Mouse (Mus musculus) forebrain, embryonic 13.5 days (tissue): ENCODE results near the gene Hist1h3a. TPM values are rescaled to one million over a fixed set of nuclear protein-coding genes. Genes with fewer than 3 reads are reported as not detected.
"Not testable (repeated sequence)": the region's sequence is repeated elsewhere in the genome, so short reads cannot be mapped to it uniquely, and the experiment has no call there.

Experiments used
- ATAC-seq: fragments of 200-750 bp; cut with Nextera tagmentation; 2 replicates; pipeline ENCODE4 v1.8.0; 2017
- H3K27ac ChIP-seq: fragments of 300-500 bp; sonication (generic); 2 replicates; pipeline ENCODE4 v1.5.1; 2015; ENCODE audit warnings: inconsistent platforms, mild to moderate bottlenecking, moderate library complexity
- H3K27me3 ChIP-seq: fragments of 300-500 bp; sonication (generic); 2 replicates; pipeline ENCODE4 v1.6.1; 2015; ENCODE audit warnings: mild to moderate bottlenecking, inconsistent platforms
- H3K36me3 ChIP-seq: fragments of 300-500 bp; sonication (generic); 2 replicates; pipeline ENCODE4 v1.6.1; 2015; ENCODE audit warnings: mild to moderate bottlenecking, inconsistent platforms; ENCODE audit not compliant: poor library complexity, severe bottlenecking
- H3K4me1 ChIP-seq: fragments of 300-500 bp; sonication (generic); 2 replicates; pipeline ENCODE4 v1.6.1; 2015; ENCODE audit warnings: inconsistent platforms
- H3K4me2 ChIP-seq: fragments of 300-500 bp; sonication (generic); 2 replicates; pipeline ENCODE4 v1.6.1; 2015; ENCODE audit warnings: inconsistent platforms, mild to moderate bottlenecking, moderate library complexity
- H3K4me3 ChIP-seq: fragments of 300-500 bp; sonication (generic); 2 replicates; pipeline ENCODE4 v1.5.1; 2015; ENCODE audit warnings: mild to moderate bottlenecking, inconsistent platforms
- H3K9ac ChIP-seq: fragments of 300-500 bp; sonication (generic); 2 replicates; pipeline ENCODE4 v1.6.1; 2015; ENCODE audit warnings: mild to moderate bottlenecking, inconsistent platforms
- H3K9me3 ChIP-seq: fragments of 300-500 bp; sonication (generic); replicated peaks from 2 replicates; pipeline ENCODE4 v1.6.1; 2016; ENCODE audit warnings: inconsistent platforms
- WGBS: fragments of 180-500 bp; shearing (Covaris S2); methylation state at CpG from one replicate; pipeline ENCODE4 v1.1.7; 2015; 5-methylcytosine and 5-hydroxymethylcytosine counted together
- polyA plus RNA-seq: library from polyadenylated mRNA; unstranded; fragments of >200 nt; fragmentation: Nextera tagmentation; extraction: Ambion mirVana; gene quantifications from 2 replicates; pipeline ENCODE4 v1.2.1, GENCODE M21; 2015

Gene Hist1h3a
- polyA plus RNA-seq, 1 experiment from 2014 or later = 6.3 TPM

GRCm38 (mm10) chr13:23738677-23739068 lies 23.5 kb downstream of the Hist1h3a start, which contains the start of gene Hist1h1c:
Gene Hist1h1c, plus strand, starts transcription at chr13:23738808.
- Histone ChIP-seq H3K4me3 (peak within 1 kb of the TSS; percentile 57), H3K36me3 (no peaks in the 10 kb centered on the region), H3K9me3 (no peaks in the 10 kb centered on the region), H3K27ac (peak within 1 kb of the TSS; percentile 98), H3K4me1 (peaks cover 20% of the 10 kb centered on the region), H3K4me2 (peak within 1 kb of the TSS; percentile 98), H3K27me3 (no peaks in the 10 kb centered on the region), H3K9ac (peak within 1 kb of the TSS; percentile 92)
- peak; percentile 97 for ATAC-seq
- WGBS = under 1% methylated on average over 38 of the region's 38 CpGs

GRCm38 (mm10) chr13:23738041-23738440 lies 24.1 kb downstream of the Hist1h3a start:
- H3K4me1 ChIP-seq = peaks cover 20% of the 10 kb centered on the region
- peak overlapping the region; percentile 98 for H3K4me2 ChIP-seq
- ATAC-seq = no peak
- H3K27me3 ChIP-seq = no peaks in the 10 kb centered on the region
- H3K9ac ChIP-seq = peak overlapping the region; percentile 92
- H3K4me3 ChIP-seq = no peak overlapping the region
- H3K27ac ChIP-seq = peak overlapping the region; percentile 98
- no peaks in the 10 kb centered on the region for H3K9me3 ChIP-seq
- 18% methylated on average over 4 of the region's 4 CpGs for WGBS
- no peaks in the 10 kb centered on the region for H3K36me3 ChIP-seq

GRCm38 (mm10) chr13:23737091-23737490 lies 25.1 kb downstream of the Hist1h3a start:
- Histone ChIP-seq H3K4me2 (no peak overlapping the region), H3K27ac (no peak overlapping the region), H3K4me3 (no peak overlapping the region), H3K27me3 (no peaks in the 10 kb centered on the region), H3K9me3 (no peaks in the 10 kb centered on the region), H3K9ac (no peak overlapping the region), H3K36me3 (no peaks in the 10 kb centered on the region), H3K4me1 (peaks cover 20% of the 10 kb centered on the region)
- WGBS = 84% methylated on average over 5 of the region's 5 CpGs
- no peak for ATAC-seq

- Histone ChIP-seq H3K27me3 (no peaks in the 10 kb centered on the region), H3K9me3 (no peaks in the 10 kb centered on the region), H3K36me3 (no peaks in the 10 kb centered on the region), H3K9ac (no peak overlapping the region), H3K4me2 (no peak overlapping the region), H3K4me1 (no peaks in the 10 kb centered on the region), H3K27ac (no peak overlapping the region), H3K4me3 (no peak overlapping the region)
- ATAC-seq = 0 out of 2 replicates have a peak, but pooled peaks have one; percentile 51
- 26% methylated on average over 8 of the region's 8 CpGs for WGBS
Observed at GRCm38 (mm10) chr13:23732156-23732804, 29.9 kb downstream of the Hist1h3a start.

- H3K36me3 ChIP-seq = no peaks in the 10 kb centered on the region
Observed at GRCm38 (mm10) chr13:23730479-23730878, 31.7 kb downstream of the Hist1h3a start.

GRCm38 (mm10) chr13:23729706-23730105 lies 32.5 kb downstream of the Hist1h3a start:
- H3K4me3 ChIP-seq = no peak overlapping the region
- no peaks in the 10 kb centered on the region for H3K4me1 ChIP-seq
- no peaks in the 10 kb centered on the region for H3K9me3 ChIP-seq
- no peaks in the 10 kb centered on the region for H3K27me3 ChIP-seq
- WGBS = 94% methylated on average over 5 of the region's 5 CpGs
- no peak overlapping the region for H3K27ac ChIP-seq
- H3K9ac ChIP-seq = no peak overlapping the region
- no peak overlapping the region for H3K4me2 ChIP-seq
- no peak for ATAC-seq
- no peaks in the 10 kb centered on the region for H3K36me3 ChIP-seq

More at GRCm38 (mm10) chr13:23730479-23730878, 31.7 kb downstream of the Hist1h3a start:
- H3K27me3 ChIP-seq = no peaks in the 10 kb centered on the region
- no peak overlapping the region for H3K4me2 ChIP-seq
- H3K9ac ChIP-seq = no peak overlapping the region
- no peaks in the 10 kb centered on the region for H3K4me1 ChIP-seq
- no peak overlapping the region for H3K4me3 ChIP-seq
- no peak for ATAC-seq
- WGBS = 62% methylated on average over 8 of the region's 8 CpGs
- H3K27ac ChIP-seq = no peak overlapping the region
- no peaks in the 10 kb centered on the region for H3K9me3 ChIP-seq

GRCm38 (mm10) chr13:23729192-23729525 lies 33.0 kb downstream of the Hist1h3a start:
- no peak overlapping the region for H3K4me3 ChIP-seq
- no peaks in the 10 kb centered on the region for H3K9me3 ChIP-seq
- H3K4me2 ChIP-seq = no peak overlapping the region
- no peak overlapping the region for H3K9ac ChIP-seq
- no peaks in the 10 kb centered on the region for H3K36me3 ChIP-seq
- no peaks in the 10 kb centered on the region for H3K27me3 ChIP-seq
- H3K27ac ChIP-seq = no peak overlapping the region
- no peak for ATAC-seq
- 93% methylated on average over 9 of the region's 9 CpGs for WGBS
- no peaks in the 10 kb centered on the region for H3K4me1 ChIP-seq

- 89% methylated on average over 18 of the region's 18 CpGs for WGBS
- Histone ChIP-seq H3K27ac (no peak overlapping the region), H3K4me3 (no peak overlapping the region), H3K9me3 (no peaks in the 10 kb centered on the region), H3K36me3 (no peaks in the 10 kb centered on the region), H3K27me3 (no peaks in the 10 kb centered on the region), H3K9ac (no peak overlapping the region), H3K4me2 (no peak overlapping the region), H3K4me1 (no peaks in the 10 kb centered on the region)
- ATAC-seq = no peak
Observed at GRCm38 (mm10) chr13:23728472-23729191, 33.6 kb downstream of the Hist1h3a start.

- Histone ChIP-seq H3K4me1 (no peaks in the 10 kb centered on the region), H3K27me3 (no peaks in the 10 kb centered on the region), H3K27ac (no peak overlapping the region), H3K9ac (no peak overlapping the region), H3K4me2 (no peak overlapping the region), H3K9me3 (no peaks in the 10 kb centered on the region), H3K4me3 (no peak overlapping the region), H3K36me3 (no peaks in the 10 kb centered on the region)
- ATAC-seq = no peak
- 38% methylated on average over 1 of the region's 1 CpGs for WGBS
Observed at GRCm38 (mm10) chr13:23725213-23725612, 37.0 kb downstream of the Hist1h3a start.

GRCm38 (mm10) chr13:23724239-23724638 lies 37.9 kb downstream of the Hist1h3a start:
- H3K9ac ChIP-seq = no peak overlapping the region
- no peak overlapping the region for H3K4me2 ChIP-seq
- H3K4me1 ChIP-seq = no peaks in the 10 kb centered on the region
- 90% methylated on average over 4 of the region's 4 CpGs for WGBS
- H3K27ac ChIP-seq = no peak overlapping the region
- ATAC-seq = no peak
- no peaks in the 10 kb centered on the region for H3K9me3 ChIP-seq
- no peaks in the 10 kb centered on the region for H3K27me3 ChIP-seq
- no peaks in the 10 kb centered on the region for H3K36me3 ChIP-seq
- H3K4me3 ChIP-seq = no peak overlapping the region

GRCm38 (mm10) chr13:23717593-23718245 lies 44.5 kb downstream of the Hist1h3a start:
- H3K4me3 ChIP-seq, H3K27me3 ChIP-seq, H3K36me3 ChIP-seq, ATAC-seq, H3K9me3 ChIP-seq, H3K27ac ChIP-seq, H3K4me2 ChIP-seq, H3K9ac ChIP-seq, H3K4me1 ChIP-seq: not testable (repeated sequence)
- WGBS = 13% methylated on average over 2 of the region's 2 CpGs

- H3K27ac ChIP-seq = no peak overlapping the region
- no peak for ATAC-seq
- H3K36me3 ChIP-seq = no peaks in the 10 kb centered on the region
- H3K4me1 ChIP-seq = no peaks in the 10 kb centered on the region
- H3K9ac ChIP-seq = no peak overlapping the region
- no peak overlapping the region for H3K4me3 ChIP-seq
- H3K27me3 ChIP-seq = no peaks in the 10 kb centered on the region
- H3K4me2 ChIP-seq = no peak overlapping the region
- WGBS = 66% methylated on average over 11 of the region's 11 CpGs
- H3K9me3 ChIP-seq = no peaks in the 10 kb centered on the region
Observed at GRCm38 (mm10) chr13:23717176-23717575, 45.0 kb downstream of the Hist1h3a start.
